Mouse (Mus musculus) adrenal gland (tissue): ENCODE data around the gene Hif3a.

ENCODE experiments used
- intact Hi-C: fragments of 180-260 bp; cut with DNase I; formaldehyde crosslinking; loops from one replicate; pipeline ENCODE4 v1.15.1; 2025

The Hif3a gene

DNA sequence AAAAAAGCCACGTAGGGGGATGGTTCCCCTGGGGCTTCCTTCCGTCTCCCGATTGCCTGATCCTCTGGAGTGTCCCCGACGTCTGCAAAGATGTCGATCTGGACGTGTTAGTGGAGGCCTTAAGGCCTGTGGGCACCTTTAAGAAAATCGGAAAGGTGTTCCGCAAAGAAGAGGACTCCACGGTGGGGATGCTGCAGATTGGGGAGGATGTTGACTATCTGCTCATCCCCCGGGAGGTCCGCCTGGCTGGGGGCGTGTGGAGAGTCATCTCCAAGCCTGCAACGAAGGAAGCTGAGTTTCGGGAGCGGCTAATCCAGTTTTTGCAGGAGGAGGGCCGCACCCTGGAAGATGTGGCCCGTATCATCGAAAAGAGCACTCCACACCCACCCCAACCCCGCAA is 67.8 kb downstream of the Hif3a start:
- intact Hi-C loops, result no loop called here

DNA sequence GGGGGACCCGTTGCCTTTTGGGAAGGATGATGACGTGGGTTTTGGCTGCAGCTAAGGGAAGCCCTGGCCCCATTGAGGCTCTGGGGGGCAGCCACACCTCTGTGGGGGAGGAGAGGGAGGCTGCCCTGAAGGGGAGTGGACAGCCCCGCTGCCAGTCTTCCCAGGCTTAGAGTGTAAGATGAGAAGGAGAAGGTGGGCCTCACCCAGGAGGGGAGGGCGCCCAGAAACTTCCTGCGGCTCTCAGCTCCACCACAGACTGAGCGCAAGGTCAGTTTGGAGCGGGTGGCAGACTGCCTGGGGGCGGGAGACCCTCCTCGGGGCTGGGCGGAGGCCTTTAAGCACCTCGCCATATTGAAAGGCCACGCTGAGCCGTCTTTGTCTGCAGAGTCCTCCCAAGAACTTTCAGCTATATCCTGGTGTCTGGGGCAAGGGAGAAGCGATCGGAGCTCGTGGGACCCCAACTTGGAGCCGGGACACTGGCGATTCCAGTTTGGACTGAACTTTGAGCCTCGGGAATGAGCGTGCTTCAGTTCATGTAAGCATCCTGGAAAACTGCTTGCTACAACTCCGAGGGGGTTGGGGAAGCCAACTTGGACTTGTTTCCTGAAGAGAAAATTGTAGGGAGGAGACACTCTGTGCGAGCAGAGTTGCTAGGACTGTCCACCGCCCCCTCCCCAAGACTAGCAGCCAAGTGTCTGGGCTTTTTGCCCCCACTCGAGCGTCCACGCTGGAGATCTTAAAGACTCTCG is 68.4 kb downstream of the Hif3a start:
- intact Hi-C loops, result no loop called here

DNA sequence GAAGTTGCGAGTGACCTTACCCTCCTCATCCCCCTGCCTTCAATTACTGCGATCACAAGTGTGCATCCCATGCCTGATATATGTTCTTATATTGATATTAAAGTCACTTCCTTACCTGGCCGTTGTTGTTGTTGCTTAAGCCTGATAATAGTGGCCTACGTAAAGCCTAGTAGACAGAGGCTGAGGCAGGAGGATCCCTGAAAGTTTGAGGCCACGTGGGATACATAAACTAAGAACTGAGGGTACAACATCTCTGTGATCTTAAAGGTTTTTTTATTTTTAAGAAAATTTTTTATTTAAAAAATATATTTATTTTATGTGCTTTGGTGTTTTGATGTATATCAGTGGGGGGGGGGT is 69.8 kb downstream of the Hif3a start, which contains the start of gene Ccdc8:
TSS of gene Ccdc8 (plus strand) at position 258 of the 357 bp plus-strand sequence.
- intact Hi-C loops, result no loop called here

DNA sequence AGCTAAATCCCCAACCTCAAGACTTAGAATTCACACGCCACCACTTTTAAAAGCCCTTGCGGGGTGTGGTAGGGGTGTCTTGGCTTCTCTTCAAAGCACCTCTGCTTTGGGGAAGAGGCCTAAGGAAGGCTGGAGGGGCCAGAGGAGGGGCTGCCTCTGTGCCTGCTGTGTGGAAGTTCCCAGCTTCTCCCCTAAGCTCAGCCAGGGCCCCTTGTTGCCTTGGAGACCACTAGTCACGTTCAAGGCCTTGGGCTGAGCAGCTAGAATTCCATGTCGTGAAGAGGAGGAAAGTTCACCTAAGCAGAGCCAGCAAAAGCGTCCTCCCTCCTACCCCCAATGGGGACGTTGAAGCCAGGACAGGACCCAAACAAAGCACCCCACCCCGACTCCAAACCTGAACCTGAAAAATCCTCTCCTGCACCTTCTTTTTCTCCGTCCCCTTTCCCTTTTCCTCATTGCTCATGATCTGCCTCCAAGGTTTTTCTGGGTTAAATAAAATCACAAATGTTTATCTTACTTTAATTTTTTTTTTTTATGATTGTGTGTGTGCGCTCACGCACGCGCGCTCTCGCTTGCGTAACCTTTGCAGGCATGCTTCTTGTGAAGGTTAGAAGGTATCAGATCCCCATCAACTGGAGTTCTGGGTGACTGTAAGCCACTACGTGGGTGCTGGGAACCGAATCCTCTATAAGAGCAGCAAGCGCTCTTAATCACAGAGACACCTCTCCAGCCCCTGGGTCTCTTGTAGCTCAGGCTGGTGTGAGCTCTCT is 70.4 kb downstream of the Hif3a start:
- intact Hi-C loops, result no loop called here

DNA sequence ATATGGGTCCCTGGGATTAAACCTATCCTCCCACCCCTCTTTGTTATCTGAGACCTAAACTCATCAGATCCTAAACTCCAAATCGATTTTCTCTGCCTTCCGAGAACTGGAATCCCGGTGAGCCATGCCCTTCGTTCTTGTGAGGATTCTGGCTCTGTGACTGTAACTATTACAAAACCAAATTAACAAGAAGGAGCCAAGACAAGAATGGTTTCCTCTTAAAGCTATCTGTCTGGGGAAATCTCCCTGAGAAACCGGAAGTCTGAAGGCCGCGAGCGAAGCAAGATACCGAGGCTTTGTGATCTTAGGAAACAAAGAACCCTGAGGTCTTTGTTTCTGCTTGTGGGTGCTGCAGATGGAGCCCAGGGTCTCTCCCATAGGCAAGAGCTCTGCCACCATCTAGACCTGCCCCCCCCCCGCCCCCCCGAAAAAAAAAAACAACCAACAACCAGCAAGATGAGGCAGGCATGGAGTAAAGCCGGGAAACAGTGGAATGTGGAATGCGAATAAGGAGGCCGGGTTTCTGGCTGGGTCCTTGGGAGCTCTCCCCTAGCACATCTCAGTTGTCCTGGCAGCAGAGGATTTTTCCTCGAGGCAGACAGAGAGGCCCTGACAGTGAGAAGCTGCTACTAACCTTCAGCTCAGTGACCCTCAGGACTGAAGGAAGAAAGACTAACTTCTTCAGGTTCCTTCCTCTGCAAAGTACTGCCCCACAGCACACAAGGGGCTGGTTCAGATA is 72.1 kb downstream of the Hif3a start:
- intact Hi-C loops, result no loop called here

DNA sequence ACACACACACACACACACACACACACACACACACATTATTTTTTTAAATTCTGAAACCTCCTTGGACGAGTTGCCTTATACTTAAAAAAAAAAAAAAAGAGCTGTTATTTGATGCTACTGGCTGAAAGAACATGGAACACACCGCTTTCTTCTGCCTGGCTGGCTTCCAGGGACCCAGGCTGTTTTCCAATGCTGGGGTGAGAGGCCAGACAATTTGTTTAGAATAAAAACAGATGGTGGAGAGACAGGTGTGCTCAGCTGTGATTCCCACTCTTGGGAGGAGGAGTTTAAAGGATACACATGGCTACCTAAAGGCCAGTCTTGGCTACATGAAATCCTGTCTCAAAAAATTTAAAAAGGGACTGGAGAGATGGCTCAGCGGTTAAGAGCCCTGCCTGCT is 73.8 kb downstream of the Hif3a start:
- intact Hi-C loops, result no loop called here

DNA sequence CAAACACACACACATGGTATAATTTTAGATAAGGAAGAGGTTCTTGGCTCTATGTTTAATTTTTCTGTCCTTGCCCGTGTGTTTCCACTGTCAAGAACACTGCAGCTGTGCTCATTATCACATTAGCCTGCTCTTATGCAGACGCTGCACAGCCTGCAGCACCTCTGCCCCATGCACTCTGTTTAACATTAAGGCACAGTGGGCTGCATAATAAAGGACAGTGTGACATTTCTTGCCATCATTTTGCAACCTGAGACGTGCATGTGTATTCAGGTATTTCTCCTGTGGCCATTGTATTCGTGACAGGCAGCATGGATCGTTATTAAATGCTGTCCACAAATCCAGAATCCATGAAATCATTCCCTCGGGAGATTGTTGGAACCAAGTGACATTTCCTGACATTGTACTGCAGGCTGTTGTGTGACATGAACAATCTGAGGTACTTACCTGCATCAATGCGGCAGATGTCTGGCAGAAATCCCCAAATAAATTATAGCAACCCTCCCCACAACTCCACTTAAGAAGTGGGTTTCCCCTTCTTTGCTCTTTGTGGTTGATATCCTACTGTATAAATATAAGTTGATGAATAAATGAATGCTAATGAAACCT is 74.6 kb downstream of the Hif3a start:
- intact Hi-C loops, result no loop called here

DNA sequence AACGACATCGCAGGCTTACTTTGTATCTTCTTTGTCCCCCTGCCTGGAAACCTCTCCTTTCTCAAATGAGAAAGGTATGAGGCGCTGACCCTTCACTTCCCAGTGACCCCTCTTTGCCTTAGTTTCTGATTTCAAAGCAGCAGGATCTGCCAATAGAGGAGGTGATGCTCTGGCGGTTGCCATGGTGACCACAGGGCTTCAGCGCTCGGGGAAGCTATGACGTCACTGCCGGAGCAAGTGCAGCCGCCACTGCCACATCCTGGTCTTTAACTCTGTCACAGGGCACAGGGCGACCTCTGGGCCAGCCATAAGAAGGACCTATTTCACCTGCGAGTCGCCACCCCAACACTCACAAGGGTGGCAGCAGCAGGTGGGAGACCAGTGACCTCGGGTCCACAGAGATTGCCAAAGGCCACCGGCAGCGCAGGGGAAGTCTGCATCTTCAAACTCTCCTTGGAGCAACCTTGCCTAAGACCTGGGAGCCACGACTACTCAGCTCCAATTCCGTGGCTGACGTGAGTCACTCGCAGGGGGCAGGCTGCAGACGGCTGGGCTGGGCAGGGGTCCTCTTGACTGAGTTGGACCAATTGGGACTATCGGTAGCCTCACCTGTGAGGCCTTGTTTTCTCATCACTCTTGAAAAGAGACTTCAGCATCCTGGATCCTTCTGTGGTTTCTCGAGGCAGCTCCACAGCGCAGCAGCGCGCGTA is 79.2 kb downstream of the Hif3a start, which contains the start of gene Gm42372:
TSS of gene Gm42372 (plus strand) at position 228 of the 710 bp plus-strand sequence.
- intact Hi-C loops, result no loop called here
